ENCODE assay signal across 8 mouse cellular contexts in the genomic region with DNA sequence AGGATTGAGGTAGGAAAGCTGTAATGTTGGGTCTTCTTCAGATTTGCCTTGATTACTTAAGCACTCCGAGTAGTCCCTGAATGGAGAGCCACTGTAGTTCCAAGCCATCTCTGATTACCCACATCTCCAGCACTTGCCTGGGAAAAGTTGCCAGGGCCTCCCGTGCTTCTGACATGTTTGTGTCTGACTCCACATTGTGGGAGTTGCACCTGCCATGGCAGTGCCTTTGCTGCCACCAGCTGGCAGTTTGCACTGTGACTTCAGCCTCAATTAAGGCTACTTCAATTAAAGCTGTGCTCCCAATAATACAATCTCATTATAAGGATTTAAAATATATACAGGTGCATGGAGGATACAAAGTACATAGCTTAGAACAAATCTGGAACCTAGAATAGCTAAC. TPM values are rescaled to one million over a fixed set of nuclear protein-coding genes. Genes with fewer than 3 reads are reported as not detected.
DNase-seq lines count a peak whose midpoint lies in the region; ATAC-seq and TF ChIP-seq lines count a peak whose summit lies in the region.

No protein-coding gene starts in this region.

- H3K4me1 ChIP-seq in forebrain, embryonic 14.5 days (ENCODE audit: control insufficient read depth, insufficient read depth, low read length) = no peaks in the 10 kb centered on the region
- H3K4me1 ChIP-seq in forebrain, embryonic 12.5 days = no peaks in the 10 kb centered on the region

- H3K27me3 ChIP-seq in forebrain, embryonic 14.5 days (replicated peaks; ENCODE audit: control insufficient read depth, insufficient read depth, low read length) = no peaks in the 10 kb centered on the region
- no peaks in the 10 kb centered on the region for H3K27me3 ChIP-seq in forebrain, embryonic 12.5 days

- H3K36me3 ChIP-seq in forebrain, embryonic 14.5 days (ENCODE audit: control insufficient read depth, insufficient read depth, low read length) = peaks cover 21% of the 10 kb centered on the region; the same call in 1 of the 2 replicates
- H3K36me3 ChIP-seq in forebrain, embryonic 12.5 days (replicated peaks) = no peaks in the 10 kb centered on the region

- intact Hi-C loops in heart, postnatal 10 days (cut with DNase I) = loop anchor here (1.0 kb wide), 1 partner anchor 78 kb away; the partner anchor contains the start of gene Atp7a
- intact Hi-C loops in left cerebral cortex, adult 2 months (cut with DNase I) = loop anchor here (1.0 kb wide), 1 partner anchor 78 kb away; the partner anchor contains the start of gene Atp7a

- no peak overlapping the region for H3K9ac ChIP-seq in forebrain, embryonic 14.5 days (ENCODE audit: low read length)
- H3K9ac ChIP-seq in forebrain, embryonic 12.5 days = no peak overlapping the region

- peak; percentile 46 for TF ChIP-seq CTCF in left cerebral cortex, adult 2 months (IDR thresholded peaks at IDR 0.05)

- 66% methylated on average over 2 of the region's 2 CpGs for WGBS in forebrain, embryonic 14.5 days
- WGBS in forebrain, embryonic 12.5 days = 82% methylated on average over 2 of the region's 2 CpGs

- no peak overlapping the region for H3K27ac ChIP-seq in forebrain, embryonic 14.5 days (ENCODE audit: low read depth, low read length)
- H3K27ac ChIP-seq in forebrain, embryonic 12.5 days = no peak overlapping the region
- no peak overlapping the region for H3K27ac ChIP-seq in left cerebral cortex, adult 2 months

- no peak overlapping the region for H3K4me2 ChIP-seq in forebrain, embryonic 14.5 days (ENCODE audit: low read length)
- H3K4me2 ChIP-seq in forebrain, embryonic 12.5 days = no peak overlapping the region

- no peaks in the 10 kb centered on the region for H3K9me3 ChIP-seq in forebrain, embryonic 14.5 days (replicated peaks; ENCODE audit: control insufficient read depth, low read length)
- H3K9me3 ChIP-seq in forebrain, embryonic 12.5 days = no peaks in the 10 kb centered on the region

- DNase-seq in forebrain, embryonic 14.5 days (ENCODE audit: low spot score) = peak; percentile 35
- DNase-seq in 3T3-L1 (ENCODE audit: low read depth, low spot score) = peak; percentile 19
- DNase-seq in adrenal gland, postnatal 14 days = peak; percentile 51
- DNase-seq in heart, postnatal 10 days = peak; percentile 48 to 51
- peak in 1 of 2 experiments; percentile 7 for DNase-seq in left cerebral cortex, adult 2 months (ENCODE audit: extremely low spot score in 1 of 2, low spot score in 2 of 2)
- DNase-seq in right cerebral cortex, postnatal 14 days = peak; percentile 6
- no peak for DNase-seq in natural killer cell, adult 2 months (ENCODE audit: low spot score in 2 of 2)

- H3K4me3 ChIP-seq in forebrain, embryonic 14.5 days (ENCODE audit: low read depth, low read length) = no peak overlapping the region
- no peak overlapping the region for H3K4me3 ChIP-seq in forebrain, embryonic 12.5 days (replicated peaks)
- H3K4me3 ChIP-seq in left cerebral cortex, adult 2 months = no peak overlapping the region

- ATAC-seq in forebrain, embryonic 14.5 days = no peak
- ATAC-seq in forebrain, embryonic 12.5 days (ENCODE audit: low FRiP score) = no peak

RNA-seq across cellular contexts. Expression of gene Tlr13, which starts 37.5 kb away (rescaled TPM):
- polyA plus RNA-seq in forebrain, embryonic 14.5 days (2014; fragmentation: Nextera tagmentation; extraction: Ambion mirVana) = 0.23 and 0.25 TPM in 2 replicates
- polyA plus RNA-seq in forebrain, embryonic 12.5 days (2016; fragmentation: Nextera tagmentation; extraction: Ambion mirVana) = 0.08 and 0.17 TPM in 2 replicates
- 1.1 and 1.8 TPM in 2 replicates for total RNA-seq in adrenal gland, postnatal 14 days (2021)
- total RNA-seq in heart, postnatal 10 days (2021) = 1 to 10 TPM; 1.5 TPM
- 1 to 10 TPM; 1.2 TPM for total RNA-seq in left cerebral cortex, adult 2 months (2021)

Comparison
In these comparisons a context has a peak if more than half of its experiments do, and no peak if none do; other contexts are left out.
1. DNase-seq: peak in forebrain, embryonic 14.5 days (single experiment), 3T3-L1 (single experiment), adrenal gland, postnatal 14 days (single experiment), heart, postnatal 10 days (2 of 2) and right cerebral cortex, postnatal 14 days (single experiment); none in natural killer cell, adult 2 months (0 of 2).